Mouse (Mus musculus): ENCODE measurements around the gene Limch1. TPM values are rescaled to one million over a fixed set of nuclear protein-coding genes. Genes with fewer than 3 reads are reported as not detected.

Limch1 gene
- polyA plus RNA-seq, 1 experiment = not detected

- Histone ChIP-seq H3K4me3 (replicated peaks) (no peak overlapping the region), H3K27me3 (replicated peaks) (no peaks in the 10 kb centered on the region), H3K4me1 (no peaks in the 10 kb centered on the region), H3K9me3 (0 out of 2 replicates have a peak, but pooled peaks cover 2% of the 10 kb centered on the region), H3K36me3 (replicated peaks; ENCODE audit: low read length) (no peaks in the 10 kb centered on the region)
- TF ChIP-seq FLI1 (IDR thresholded peaks at IDR 0.05; ENCODE audit: low read length) = no peak
- TF ChIP-seq GATA1 (IDR thresholded peaks at IDR 0.05; ENCODE audit: borderline replicate concordance, low read length) = no peak
Measured at GRCm38 (mm10) chr5:66718413-66718812, 27.2 kb upstream of the Limch1 start.

GRCm38 (mm10) chr5:66718880-66719279, 26.7 kb upstream of the Limch1 start:
- Histone ChIP-seq H3K27me3 (replicated peaks) (no peaks in the 10 kb centered on the region), H3K36me3 (replicated peaks; ENCODE audit: low read length) (no peaks in the 10 kb centered on the region), H3K4me3 (replicated peaks) (no peak overlapping the region), H3K9me3 (0 out of 2 replicates have a peak, but pooled peaks cover 2% of the 10 kb centered on the region), H3K4me1 (no peaks in the 10 kb centered on the region)
- no peak for TF ChIP-seq GATA1 (IDR thresholded peaks at IDR 0.05; ENCODE audit: borderline replicate concordance, low read length)
- no peak for TF ChIP-seq FLI1 (IDR thresholded peaks at IDR 0.05; ENCODE audit: low read length)

DNA sequence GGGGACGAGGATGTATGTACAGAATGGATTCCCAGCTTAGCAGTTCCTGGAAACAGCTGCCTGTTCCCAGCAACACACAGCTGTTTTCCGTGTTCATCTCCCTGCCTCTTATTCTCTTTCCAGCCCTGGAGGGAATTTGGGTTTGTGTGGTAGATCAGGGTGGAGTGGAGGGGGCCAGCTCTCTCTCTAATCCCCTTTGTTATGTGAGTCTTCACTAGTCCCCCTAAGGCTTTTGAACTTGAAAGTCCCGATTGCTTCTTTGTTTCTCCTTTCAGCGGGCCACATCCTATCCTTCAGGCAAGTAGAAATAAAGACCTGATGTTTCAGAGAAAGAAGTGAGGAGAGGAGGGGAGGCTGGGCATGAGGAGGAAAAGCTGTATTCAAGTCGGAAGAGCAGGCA, 24.7 kb upstream of the Limch1 start:
- Histone ChIP-seq H3K4me1 (no peaks in the 10 kb centered on the region), H3K4me3 (replicated peaks) (no peak overlapping the region), H3K36me3 (replicated peaks; ENCODE audit: low read length) (no peaks in the 10 kb centered on the region), H3K27me3 (replicated peaks) (no peaks in the 10 kb centered on the region), H3K9me3 (0 out of 2 replicates have a peak, but pooled peaks cover 2% of the 10 kb centered on the region)
- no peak for TF ChIP-seq FLI1 (IDR thresholded peaks at IDR 0.05; ENCODE audit: low read length)
- no peak for TF ChIP-seq GATA1 (IDR thresholded peaks at IDR 0.05; ENCODE audit: borderline replicate concordance, low read length)

DNA sequence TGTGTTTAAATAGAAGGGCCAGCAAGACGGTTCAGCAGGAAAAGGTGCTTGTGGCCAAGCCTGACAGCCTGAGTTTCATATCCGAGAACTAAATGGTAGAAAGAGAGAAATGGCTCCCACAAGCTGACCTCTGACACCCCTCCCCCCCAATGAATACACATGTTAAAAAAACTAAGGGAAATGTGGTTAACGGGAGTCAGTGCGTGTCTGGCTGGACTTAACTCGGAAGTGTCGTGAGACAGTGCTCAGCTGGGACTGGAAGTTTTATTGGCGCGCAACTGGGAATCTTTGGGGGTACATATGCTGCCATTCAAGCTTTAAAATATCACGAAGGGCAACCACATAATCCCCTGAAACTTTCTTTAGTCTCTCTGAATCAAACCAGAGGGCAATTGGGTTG, 23.0 kb upstream of the Limch1 start:
- Histone ChIP-seq H3K27me3 (replicated peaks) (no peaks in the 10 kb centered on the region), H3K4me3 (replicated peaks) (no peak overlapping the region), H3K4me1 (no peaks in the 10 kb centered on the region), H3K36me3 (replicated peaks; ENCODE audit: low read length) (no peaks in the 10 kb centered on the region), H3K9me3 (0 out of 2 replicates have a peak, but pooled peaks cover 2% of the 10 kb centered on the region)
- no peak for TF ChIP-seq GATA1 (IDR thresholded peaks at IDR 0.05; ENCODE audit: borderline replicate concordance, low read length)

DNA sequence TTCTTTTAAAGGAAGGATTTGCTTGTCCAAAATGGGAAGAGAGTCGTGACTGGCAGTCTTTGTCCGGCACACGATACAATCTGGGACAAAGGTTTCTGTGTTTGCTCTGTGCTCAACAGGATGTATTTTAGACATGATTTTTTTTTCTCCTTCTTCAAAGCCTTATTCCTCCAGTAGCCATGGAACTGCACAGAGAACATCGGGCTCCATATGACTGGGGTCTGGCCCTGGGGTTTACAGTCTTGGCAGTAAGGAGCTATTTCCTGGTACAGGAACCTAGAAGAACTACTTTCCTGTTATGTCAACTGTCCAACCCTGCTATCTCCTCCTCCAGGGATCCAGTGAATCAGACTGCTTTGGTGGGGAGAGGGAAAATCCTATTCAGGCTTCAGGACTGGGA, 22.6 kb upstream of the Limch1 start:
- Histone ChIP-seq H3K9me3 (0 out of 2 replicates have a peak, but pooled peaks cover 2% of the 10 kb centered on the region), H3K4me3 (replicated peaks) (no peak overlapping the region), H3K4me1 (no peaks in the 10 kb centered on the region), H3K36me3 (replicated peaks; ENCODE audit: low read length) (no peaks in the 10 kb centered on the region), H3K27me3 (replicated peaks) (no peaks in the 10 kb centered on the region)
- TF ChIP-seq FLI1 (IDR thresholded peaks at IDR 0.05; ENCODE audit: low read length) = no peak
- TF ChIP-seq GATA1 (IDR thresholded peaks at IDR 0.05; ENCODE audit: borderline replicate concordance, low read length) = no peak

GRCm38 (mm10) chr5:66723626-66724025, 22.0 kb upstream of the Limch1 start:
- H3K4me3 ChIP-seq (replicated peaks) = no peak overlapping the region
- 0 out of 2 replicates have a peak, but pooled peaks cover 2% of the 10 kb centered on the region for H3K9me3 ChIP-seq
- no peaks in the 10 kb centered on the region for H3K36me3 ChIP-seq (replicated peaks; ENCODE audit: low read length)
- TF ChIP-seq FLI1 (IDR thresholded peaks at IDR 0.05; ENCODE audit: low read length) (no peak), GATA1 (IDR thresholded peaks at IDR 0.05; ENCODE audit: borderline replicate concordance, low read length) (no peak)
- H3K4me1 ChIP-seq = no peaks in the 10 kb centered on the region
- H3K27me3 ChIP-seq (replicated peaks) = no peaks in the 10 kb centered on the region

DNA sequence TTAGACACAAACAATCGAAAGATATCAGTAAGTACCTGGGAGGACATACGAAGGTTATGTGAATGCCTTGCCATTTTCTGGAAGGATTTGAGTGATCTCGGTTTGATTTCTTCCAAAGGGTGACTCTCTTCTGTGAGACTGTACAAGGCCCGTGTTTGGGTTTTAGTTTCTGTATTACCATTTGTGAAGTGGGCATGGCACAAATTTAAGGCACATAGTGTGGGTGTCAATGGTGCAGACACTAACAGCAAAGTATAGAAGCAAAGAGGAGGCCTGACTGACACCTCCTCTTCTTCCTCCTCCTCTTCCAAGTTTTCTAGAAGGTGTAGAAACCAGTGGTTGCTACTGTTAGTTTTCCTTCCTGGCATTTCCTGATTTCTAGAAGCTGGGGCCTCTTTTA, 16.3 kb upstream of the Limch1 start:
- TF ChIP-seq GATA1 (IDR thresholded peaks at IDR 0.05; ENCODE audit: borderline replicate concordance, low read length) = no peak
- no peak for TF ChIP-seq FLI1 (IDR thresholded peaks at IDR 0.05; ENCODE audit: low read length)

DNA sequence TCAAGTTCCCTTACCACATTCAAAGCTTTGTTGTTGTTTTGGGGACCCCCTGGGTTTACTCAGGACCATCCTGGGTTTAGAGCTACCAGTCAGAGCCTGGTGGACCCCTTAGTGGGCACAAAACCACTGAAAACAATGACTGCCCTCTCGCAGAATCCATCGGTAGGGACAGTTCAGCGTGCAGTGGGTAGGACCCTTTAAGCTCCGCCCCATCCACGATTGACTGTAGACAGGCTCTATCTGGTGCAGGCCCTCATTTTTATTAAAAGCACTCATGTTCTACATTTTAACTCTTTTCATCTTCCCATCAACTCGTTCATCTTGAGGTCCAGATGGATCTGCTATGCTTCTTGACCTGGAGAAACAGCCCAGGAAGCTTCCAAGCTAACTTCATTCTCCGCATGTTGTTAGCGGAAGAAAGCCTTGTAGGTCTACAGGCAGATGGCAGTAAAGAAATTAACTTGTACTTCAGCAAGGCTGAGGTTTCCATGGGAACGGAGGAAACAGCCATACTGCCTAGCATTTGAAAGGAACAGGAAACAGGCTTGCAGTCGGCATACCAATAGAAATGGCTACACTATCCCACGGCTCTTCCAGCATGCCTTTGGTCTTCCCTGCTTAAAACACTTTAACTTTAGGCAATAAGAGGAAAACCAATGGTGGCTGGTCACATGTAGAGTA, 14.9 kb upstream of the Limch1 start:
- Histone ChIP-seq H3K27me3 (replicated peaks) (no peaks in the 10 kb centered on the region), H3K4me3 (replicated peaks) (no peak overlapping the region), H3K36me3 (replicated peaks; ENCODE audit: low read length) (no peaks in the 10 kb centered on the region), H3K9me3 (no peaks in the 10 kb centered on the region), H3K4me1 (no peaks in the 10 kb centered on the region)
- TF ChIP-seq FLI1 (IDR thresholded peaks at IDR 0.05; ENCODE audit: low read length) (no peak), GATA1 (IDR thresholded peaks at IDR 0.05; ENCODE audit: borderline replicate concordance, low read length) (no peak)

More for the DNA sequence above, 16.3 kb upstream of the Limch1 start:
- no peaks in the 10 kb centered on the region for H3K4me1 ChIP-seq
- no peaks in the 10 kb centered on the region for H3K9me3 ChIP-seq
- H3K4me3 ChIP-seq (replicated peaks) = no peak overlapping the region
- H3K36me3 ChIP-seq (replicated peaks; ENCODE audit: low read length) = no peaks in the 10 kb centered on the region
- no peaks in the 10 kb centered on the region for H3K27me3 ChIP-seq (replicated peaks)

DNA sequence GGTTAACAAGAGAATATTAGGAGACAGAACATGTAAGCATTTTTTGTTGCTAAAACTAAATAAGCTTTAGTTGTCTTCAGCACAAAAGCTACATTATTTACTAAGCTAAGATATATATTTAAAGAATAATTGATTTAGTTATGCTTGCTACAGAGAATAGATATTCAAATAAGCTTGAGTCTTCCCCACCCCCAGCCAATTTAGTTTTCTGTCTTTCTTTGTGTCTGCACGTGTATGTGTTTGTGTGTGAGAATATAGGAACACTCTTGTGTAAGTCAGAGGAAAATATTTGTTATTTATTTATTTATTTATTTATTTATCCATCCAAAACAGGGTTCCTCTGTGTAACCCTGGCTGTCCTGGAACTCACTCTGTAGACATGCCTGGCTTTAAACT, 14.3 kb upstream of the Limch1 start:
- no peak for TF ChIP-seq GATA1 (IDR thresholded peaks at IDR 0.05; ENCODE audit: borderline replicate concordance, low read length)
- no peak for TF ChIP-seq FLI1 (IDR thresholded peaks at IDR 0.05; ENCODE audit: low read length)
- H3K4me1 ChIP-seq = no peaks in the 10 kb centered on the region
- no peak overlapping the region for H3K4me3 ChIP-seq (replicated peaks)

GRCm38 (mm10) chr5:66733556-66733955, 12.1 kb upstream of the Limch1 start:
- H3K4me1 ChIP-seq = no peaks in the 10 kb centered on the region
- no peaks in the 10 kb centered on the region for H3K9me3 ChIP-seq
- TF ChIP-seq FLI1 (IDR thresholded peaks at IDR 0.05; ENCODE audit: low read length) (no peak), GATA1 (IDR thresholded peaks at IDR 0.05; ENCODE audit: borderline replicate concordance, low read length) (no peak)
- no peak overlapping the region for H3K4me3 ChIP-seq (replicated peaks)
- H3K36me3 ChIP-seq (replicated peaks; ENCODE audit: low read length) = no peaks in the 10 kb centered on the region
- no peaks in the 10 kb centered on the region for H3K27me3 ChIP-seq (replicated peaks)

More for the DNA sequence above, 14.3 kb upstream of the Limch1 start:
- Histone ChIP-seq H3K9me3 (no peaks in the 10 kb centered on the region), H3K36me3 (replicated peaks; ENCODE audit: low read length) (no peaks in the 10 kb centered on the region), H3K27me3 (replicated peaks) (no peaks in the 10 kb centered on the region)
